Mouse (Mus musculus) intestine, embryonic 16.5 days (tissue): ENCODE results near the gene Rasl10a. TPM values are rescaled to one million over a fixed set of nuclear protein-coding genes. Genes with fewer than 3 reads are reported as not detected.

Experiments used
- ATAC-seq: fragments of 200-750 bp; cut with Nextera tagmentation; 2 replicates; pipeline ENCODE4 v1.8.0; 2017; ENCODE audit warnings: moderate TSS enrichment, moderate library complexity
- H3K27ac ChIP-seq: fragments of 300-500 bp; sonication (generic); 2 replicates; pipeline ENCODE4 v1.5.1; 2014; ENCODE audit warnings: mild to moderate bottlenecking, low read length
- H3K27me3 ChIP-seq: fragments of 300-500 bp; sonication (generic); replicated peaks from 2 replicates; pipeline ENCODE4 v1.6.1; 2014; ENCODE audit warnings: low read length, control low read depth, mixed read lengths; ENCODE audit not compliant: control insufficient read depth, insufficient read depth
- H3K36me3 ChIP-seq: fragments of 300-500 bp; sonication (generic); 2 replicates; pipeline ENCODE4 v1.6.1; 2014; ENCODE audit warnings: low read length, control low read depth; ENCODE audit not compliant: control insufficient read depth, insufficient read depth
- H3K4me1 ChIP-seq: fragments of 300-500 bp; sonication (generic); 2 replicates; pipeline ENCODE4 v1.6.1; 2014; ENCODE audit warnings: low read length, control low read depth, mixed read lengths; ENCODE audit not compliant: control insufficient read depth, insufficient read depth
- H3K4me2 ChIP-seq: fragments of 300-500 bp; sonication (generic); 2 replicates; pipeline ENCODE4 v1.6.1; 2014; ENCODE audit warnings: low read depth, low read length, control low read depth
- H3K4me3 ChIP-seq: fragments of 300-500 bp; sonication (generic); 2 replicates; pipeline ENCODE4 v1.5.1; 2014; ENCODE audit warnings: mild to moderate bottlenecking, low read length
- H3K9ac ChIP-seq: fragments of 300-500 bp; sonication (generic); 2 replicates; pipeline ENCODE4 v1.6.1; 2014; ENCODE audit warnings: low read depth, low read length
- H3K9me3 ChIP-seq: fragments of 300-500 bp; sonication (generic); 2 replicates; pipeline ENCODE4 v1.6.1; 2016; ENCODE audit warnings: low read length, control low read depth; ENCODE audit not compliant: control insufficient read depth
- WGBS: fragments of 180-500 bp; shearing (Covaris S2); extraction: QIAGEN DNeasy Blood & Tissue Kit; methylation state at CpG from one replicate; pipeline ENCODE4 v1.1.7; 2014; 5-methylcytosine and 5-hydroxymethylcytosine counted together
- polyA plus RNA-seq: library from polyadenylated mRNA; unstranded; fragments of >200 nt; fragmentation: Nextera tagmentation; extraction: Ambion mirVana; gene quantifications from 2 replicates; pipeline ENCODE4 v1.2.1, GENCODE M21; 2015

Rasl10a gene
- 0.69 and 0.71 TPM in 2 replicates for polyA plus RNA-seq

GRCm38 (mm10) chr11:5057856-5058641 lies at the start of gene Rasl10a:
TSS of gene Rasl10a (plus strand) at chr11:5058128.
- H3K9me3 ChIP-seq = no peaks in the 10 kb centered on the region
- peaks cover 39% of the 10 kb centered on the region for H3K27me3 ChIP-seq
- H3K4me2 ChIP-seq = peak within 1 kb of the TSS; percentile 85
- peak within 1 kb of the TSS; percentile 61 for H3K9ac ChIP-seq
- ATAC-seq = no peak
- H3K36me3 ChIP-seq = no peaks in the 10 kb centered on the region
- WGBS = 2% methylated on average over 71 of the region's 77 CpGs
- peak within 1 kb of the TSS; percentile 50 for H3K4me3 ChIP-seq
- peaks cover 34% of the 10 kb centered on the region for H3K4me1 ChIP-seq
- H3K27ac ChIP-seq = no peak within 1 kb of the TSS

GRCm38 (mm10) chr11:5008867-5009266 lies 49.1 kb upstream of the Rasl10a start:
- 0 out of 2 replicates have a peak, but pooled peaks cover 4% of the 10 kb centered on the region for H3K4me1 ChIP-seq
- no peaks in the 10 kb centered on the region for H3K27me3 ChIP-seq
- H3K4me3 ChIP-seq = no peak overlapping the region
- H3K4me2 ChIP-seq = no peak overlapping the region
- no peak overlapping the region for H3K9ac ChIP-seq
- H3K9me3 ChIP-seq = no peaks in the 10 kb centered on the region
- no peak for ATAC-seq
- 0 out of 2 replicates have a peak, but pooled peaks cover 5% of the 10 kb centered on the region for H3K36me3 ChIP-seq
- H3K27ac ChIP-seq = no peak overlapping the region
- 76% methylated on average over 3 of the region's 3 CpGs for WGBS

- WGBS = 77% methylated on average over 3 of the region's 3 CpGs
- Histone ChIP-seq H3K36me3 (0 out of 2 replicates have a peak, but pooled peaks cover 5% of the 10 kb centered on the region), H3K4me3 (no peak overlapping the region), H3K27ac (no peak overlapping the region), H3K4me2 (no peak overlapping the region), H3K9me3 (no peaks in the 10 kb centered on the region), H3K4me1 (0 out of 2 replicates have a peak, but pooled peaks cover 4% of the 10 kb centered on the region), H3K9ac (no peak overlapping the region), H3K27me3 (no peaks in the 10 kb centered on the region)
- ATAC-seq = 0 out of 2 replicates have a peak, but pooled peaks have one; percentile 39
Measured at GRCm38 (mm10) chr11:5009354-5010074, 48.4 kb upstream of the Rasl10a start.

GRCm38 (mm10) chr11:5010205-5010604 lies 47.7 kb upstream of the Rasl10a start:
- Histone ChIP-seq H3K9ac (no peak overlapping the region), H3K27me3 (no peaks in the 10 kb centered on the region), H3K36me3 (0 out of 2 replicates have a peak, but pooled peaks cover 5% of the 10 kb centered on the region), H3K4me3 (no peak overlapping the region), H3K27ac (no peak overlapping the region), H3K4me2 (no peak overlapping the region), H3K4me1 (0 out of 2 replicates have a peak, but pooled peaks cover 4% of the 10 kb centered on the region), H3K9me3 (no peaks in the 10 kb centered on the region)
- no peak for ATAC-seq
- 89% methylated on average over 1 of the region's 1 CpGs for WGBS

- H3K4me1 ChIP-seq = no peaks in the 10 kb centered on the region
- H3K36me3 ChIP-seq = peaks cover 5% of the 10 kb centered on the region; the same call in 1 of the 2 replicates
- no peaks in the 10 kb centered on the region for H3K27me3 ChIP-seq
- no peak for ATAC-seq
- H3K9ac ChIP-seq = no peak overlapping the region
- H3K4me2 ChIP-seq = no peak overlapping the region
- H3K9me3 ChIP-seq = no peaks in the 10 kb centered on the region
- WGBS = 76% methylated on average over 1 of the region's 1 CpGs
- H3K4me3 ChIP-seq = no peak overlapping the region
- no peak overlapping the region for H3K27ac ChIP-seq
Measured at GRCm38 (mm10) chr11:5011480-5011879, 46.4 kb upstream of the Rasl10a start.

GRCm38 (mm10) chr11:5012213-5012715 lies 45.7 kb upstream of the Rasl10a start:
- no peak for ATAC-seq
- 82% methylated on average over 5 of the region's 5 CpGs for WGBS
- H3K4me1 ChIP-seq = no peaks in the 10 kb centered on the region
- H3K4me3 ChIP-seq = no peak overlapping the region
- H3K9ac ChIP-seq = no peak overlapping the region
- no peak overlapping the region for H3K27ac ChIP-seq
- no peak overlapping the region for H3K4me2 ChIP-seq
- peaks cover 11% of the 10 kb centered on the region; the same call in 1 of the 2 replicates for H3K36me3 ChIP-seq
- H3K9me3 ChIP-seq = no peaks in the 10 kb centered on the region
- H3K27me3 ChIP-seq = no peaks in the 10 kb centered on the region

- WGBS = 49% methylated on average over 2 of the region's 2 CpGs
- no peak for ATAC-seq
Measured at GRCm38 (mm10) chr11:5015720-5016119, 42.2 kb upstream of the Rasl10a start.

GRCm38 (mm10) chr11:5016286-5016685 lies 41.6 kb upstream of the Rasl10a start:
- Histone ChIP-seq H3K4me2 (no peak overlapping the region), H3K4me1 (no peaks in the 10 kb centered on the region), H3K4me3 (no peak overlapping the region), H3K27ac (no peak overlapping the region), H3K36me3 (peaks cover 18% of the 10 kb centered on the region), H3K9ac (no peak overlapping the region), H3K9me3 (no peaks in the 10 kb centered on the region), H3K27me3 (no peaks in the 10 kb centered on the region)
- WGBS = 85% methylated on average over 5 of the region's 5 CpGs
- ATAC-seq = no peak

More at GRCm38 (mm10) chr11:5015720-5016119, 42.2 kb upstream of the Rasl10a start:
- H3K27me3 ChIP-seq = no peaks in the 10 kb centered on the region
- H3K9ac ChIP-seq = no peak overlapping the region
- no peaks in the 10 kb centered on the region for H3K4me1 ChIP-seq
- peaks cover 18% of the 10 kb centered on the region for H3K36me3 ChIP-seq
- no peak overlapping the region for H3K4me2 ChIP-seq
- no peaks in the 10 kb centered on the region for H3K9me3 ChIP-seq
- no peak overlapping the region for H3K27ac ChIP-seq
- no peak overlapping the region for H3K4me3 ChIP-seq

- H3K4me1 ChIP-seq = no peaks in the 10 kb centered on the region
- no peaks in the 10 kb centered on the region for H3K9me3 ChIP-seq
- H3K27ac ChIP-seq = no peak overlapping the region
- H3K36me3 ChIP-seq = peaks cover 13% of the 10 kb centered on the region
- no peak overlapping the region for H3K4me2 ChIP-seq
- no peak for ATAC-seq
- no peaks in the 10 kb centered on the region for H3K27me3 ChIP-seq
- no peak overlapping the region for H3K9ac ChIP-seq
- H3K4me3 ChIP-seq = no peak overlapping the region
- WGBS = 60% methylated on average over 6 of the region's 6 CpGs
Measured at GRCm38 (mm10) chr11:5017506-5017905, 40.4 kb upstream of the Rasl10a start.
